Mouse (Mus musculus) testis, adult 2 months (tissue): ENCODE measurements around the gene Galnt6.

Source experiments
- CTCF ChIP-seq: fragments of 200-500 bp; IDR thresholded peaks from 2 replicates; pipeline ENCODE4 v1.5.1; 2012; ENCODE audit warnings: low read depth, mild to moderate bottlenecking, inconsistent platforms, low read length, moderate library complexity; ENCODE audit not compliant: control insufficient read depth, insufficient read depth, insufficient replicate concordance
- POLR2A ChIP-seq: fragments of 200-500 bp; IDR thresholded peaks from 2 replicates; pipeline ENCODE4 v1.6.1; 2012; ENCODE audit warnings: low read depth, mild to moderate bottlenecking, inconsistent platforms, low read length, moderate library complexity; ENCODE audit not compliant: control insufficient read depth

- no peak for TF ChIP-seq CTCF
- TF ChIP-seq POLR2A: no peak
Measured at GRCm38 (mm10) chr15:100676521-100676920, 52.7 kb downstream of the Galnt6 start.
